Mouse (Mus musculus) embryonic facial prominence, embryonic 14.5 days (tissue): ENCODE data around the gene Sim2. TPM values are rescaled to one million over a fixed set of nuclear protein-coding genes. Genes with fewer than 3 reads are reported as not detected.

Source experiments
- microRNA-seq: library from miRNA; unstranded; fragments of <30 nt; microRNA quantifications from one replicate; pipeline ENCODE4, GENCODE M21; 2016; ENCODE audit warnings: borderline number of aligned reads
- polyA plus RNA-seq: library from polyadenylated mRNA; unstranded; fragments of >200 nt; fragmentation: Nextera tagmentation; extraction: Ambion mirVana; gene quantifications from 2 replicates; pipeline ENCODE4 v1.2.1, GENCODE M21; 2014

Sim2 gene
- polyA plus RNA-seq, 1 experiment from 2014 or later: 3.6 TPM

Small RNA genes lying within 50 kb of the gene (microRNA-seq; reads per million reads assigned to microRNA genes)
- not detected for gene Gm23062

Other genes starting within 250 kb of the Sim2 start
- 51.8 and 64.1 TPM in 2 replicates for gene Chaf1b, start 201.0 kb upstream of the Sim2 start, polyA plus RNA-seq
- 0.14 and 0.26 TPM in 2 replicates for gene Cldn14, start 76.1 kb upstream of the Sim2 start, polyA plus RNA-seq
- gene Hlcs, start 228.6 kb downstream of the Sim2 start, polyA plus RNA-seq: 6.8 and 8.2 TPM in 2 replicates
- 4.9 and 6.9 TPM in 2 replicates for gene Ripply3, start 243.5 kb downstream of the Sim2 start, polyA plus RNA-seq